Mouse (Mus musculus) testis, adult 2 months (tissue): ENCODE measurements around the gene Asb15. TPM values are rescaled to one million over a fixed set of nuclear protein-coding genes. Genes with fewer than 3 reads are reported as not detected.

Experiments
- H3K27ac ChIP-seq: fragments of 200-500 bp; 2 replicates; pipeline ENCODE4 v1.5.1; 2012; ENCODE audit warnings: low read depth, low read length; ENCODE audit not compliant: control insufficient read depth, insufficient read depth
- H3K27me3 ChIP-seq: fragments of 200-500 bp; 2 replicates; pipeline ENCODE4 v1.6.1; 2012; ENCODE audit warnings: mild to moderate bottlenecking, low read length, moderate library complexity; ENCODE audit not compliant: control insufficient read depth, insufficient read depth
- H3K36me3 ChIP-seq: fragments of 200-500 bp; 2 replicates; pipeline ENCODE4 v1.6.1; 2012; ENCODE audit warnings: mild to moderate bottlenecking, low read length; ENCODE audit not compliant: control insufficient read depth, insufficient read depth
- H3K4me1 ChIP-seq: fragments of 200-500 bp; 2 replicates; pipeline ENCODE4 v1.6.1; 2012; ENCODE audit warnings: low read length; ENCODE audit not compliant: control insufficient read depth, insufficient read depth
- H3K4me3 ChIP-seq: fragments of 200-500 bp; 2 replicates; pipeline ENCODE4 v1.5.1; 2012; ENCODE audit warnings: low read depth, mild to moderate bottlenecking, low read length, moderate library complexity, mixed read lengths; ENCODE audit not compliant: control insufficient read depth
- CTCF ChIP-seq: fragments of 200-500 bp; IDR thresholded peaks from 2 replicates; pipeline ENCODE4 v1.5.1; 2012; ENCODE audit warnings: low read depth, mild to moderate bottlenecking, inconsistent platforms, low read length, moderate library complexity; ENCODE audit not compliant: control insufficient read depth, insufficient read depth, insufficient replicate concordance
- POLR2A ChIP-seq: fragments of 200-500 bp; IDR thresholded peaks from 2 replicates; pipeline ENCODE4 v1.6.1; 2012; ENCODE audit warnings: low read depth, mild to moderate bottlenecking, inconsistent platforms, low read length, moderate library complexity; ENCODE audit not compliant: control insufficient read depth
- polyA plus RNA-seq: library from polyadenylated mRNA; depleted of rRNA; stranded (reverse); fragments of >200 nt; gene quantifications from 2 replicates; pipeline ENCODE4 v1.2.3, GENCODE M21; 2012; rRNA removed

Gene Asb15
- polyA plus RNA-seq, 1 experiment = 24.3 TPM

DNA sequence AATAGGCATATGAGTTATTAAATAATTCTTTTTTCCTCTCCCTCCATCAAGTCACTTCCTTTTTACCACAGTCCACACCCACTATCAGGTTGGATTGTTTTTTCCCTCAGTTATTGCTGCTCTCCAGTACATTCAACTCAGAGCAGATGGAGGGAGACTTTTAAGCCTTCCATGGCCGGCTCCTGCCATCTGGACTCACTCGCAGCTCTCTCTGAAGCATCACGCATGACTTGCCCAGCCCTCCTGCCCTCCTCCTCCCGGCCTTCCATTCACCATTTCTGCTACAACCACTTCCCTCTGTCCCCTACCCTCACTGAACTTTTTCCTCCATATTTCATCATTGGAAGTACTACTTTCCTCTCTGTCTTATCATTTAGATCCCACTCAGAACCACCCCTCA lies 88.8 kb downstream of the Asb15 start:
- peaks cover 1% of the 10 kb centered on the region; the same call in 1 of the 2 replicates for H3K36me3 ChIP-seq
- no peak overlapping the region for H3K4me3 ChIP-seq

DNA sequence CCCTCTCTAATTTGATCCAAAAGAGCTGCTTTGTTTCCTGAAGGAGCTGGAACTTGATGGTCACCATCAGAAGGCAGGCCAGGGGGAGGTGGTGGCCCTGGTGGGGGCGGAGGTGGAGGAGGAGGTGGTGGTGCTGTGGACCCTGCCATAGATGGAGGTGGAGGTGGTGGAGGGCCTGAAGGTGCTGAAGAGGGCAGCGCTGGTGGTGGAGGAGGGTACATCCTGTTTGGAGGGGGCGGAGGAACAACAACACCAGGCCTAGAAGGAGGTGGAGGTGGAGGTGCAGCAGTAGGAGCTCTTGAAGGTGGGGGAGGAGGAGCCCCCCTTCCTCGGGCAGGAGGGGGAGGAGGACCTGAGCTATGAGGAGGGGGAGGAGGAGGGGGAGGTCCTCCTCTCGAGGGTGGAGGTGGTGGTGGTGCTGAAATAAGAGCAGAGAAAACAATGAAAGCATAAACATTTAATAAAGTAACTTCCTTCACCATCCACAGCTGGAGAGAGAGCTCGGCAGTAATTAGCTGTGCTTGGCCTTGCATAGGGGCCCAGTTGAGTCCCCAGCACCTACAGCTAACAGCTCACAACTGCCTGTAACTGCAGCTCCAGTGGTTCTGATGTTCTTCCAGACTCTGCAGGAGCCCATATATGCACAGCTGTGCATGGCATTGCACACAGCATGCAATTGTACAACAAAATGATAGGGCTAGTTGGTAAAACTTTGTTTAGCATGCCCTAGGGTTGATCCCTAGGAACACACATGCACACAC lies 91.5 kb downstream of the Asb15 start:
- H3K27me3 ChIP-seq = no peaks in the 10 kb centered on the region
- H3K4me3 ChIP-seq = no peak overlapping the region
- H3K36me3 ChIP-seq = peaks cover 1% of the 10 kb centered on the region; the same call in 1 of the 2 replicates
- no peaks in the 10 kb centered on the region for H3K4me1 ChIP-seq
- TF ChIP-seq POLR2A (no peak), CTCF (no peak)
- no peak overlapping the region for H3K27ac ChIP-seq

More for the DNA sequence above, 88.8 kb downstream of the Asb15 start:
- no peaks in the 10 kb centered on the region for H3K27me3 ChIP-seq
- no peak overlapping the region for H3K27ac ChIP-seq
- TF ChIP-seq POLR2A (no peak), CTCF (no peak)
- H3K4me1 ChIP-seq = no peaks in the 10 kb centered on the region

- H3K4me3 ChIP-seq = no peak overlapping the region
- H3K36me3 ChIP-seq = peaks cover 1% of the 10 kb centered on the region; the same call in 1 of the 2 replicates
- TF ChIP-seq CTCF = no peak
- TF ChIP-seq POLR2A = no peak
These were observed 93.0 kb downstream of the Asb15 start for GRCm38 (mm10) chr6:24620936-24621335.

DNA sequence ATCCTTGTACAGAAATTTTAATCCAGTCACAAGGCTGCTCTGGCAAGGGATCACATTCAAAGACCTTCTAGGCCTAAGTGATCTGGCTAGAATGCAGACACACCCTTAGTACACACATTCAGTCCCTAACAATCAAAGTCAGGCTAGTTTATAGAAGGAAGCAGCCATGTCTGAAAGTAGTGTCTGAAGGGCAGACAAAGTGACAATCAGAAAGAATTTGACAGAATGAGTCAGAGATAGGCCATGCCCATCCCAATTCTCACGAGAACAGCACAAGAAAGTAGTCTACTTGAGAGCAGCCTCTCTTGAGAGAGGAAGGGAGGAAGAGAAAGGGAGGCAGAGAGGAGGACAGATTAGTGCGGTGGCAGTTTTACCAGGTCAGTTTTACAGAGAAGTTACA lies 94.2 kb downstream of the Asb15 start:
- peaks cover 1% of the 10 kb centered on the region; the same call in 1 of the 2 replicates for H3K36me3 ChIP-seq
- H3K27ac ChIP-seq = no peak overlapping the region
- no peaks in the 10 kb centered on the region for H3K27me3 ChIP-seq
- no peak overlapping the region for H3K4me3 ChIP-seq
- H3K4me1 ChIP-seq = no peaks in the 10 kb centered on the region
- TF ChIP-seq POLR2A (no peak), CTCF (no peak)

More at GRCm38 (mm10) chr6:24620936-24621335, 93.0 kb downstream of the Asb15 start:
- Histone ChIP-seq H3K27me3 (no peaks in the 10 kb centered on the region), H3K4me1 (no peaks in the 10 kb centered on the region), H3K27ac (no peak overlapping the region)

Other genes with a start within 250 kb of the Asb15 start
- gene Iqub, start 13.1 kb upstream of the Asb15 start, polyA plus RNA-seq = 26.5 and 29.2 TPM in 2 replicates
- 21.9 and 25.4 TPM in 2 replicates for gene Ndufa5, start 131 bp upstream of the Asb15 start, polyA plus RNA-seq
- not detected in 2 replicates for gene Lmod2, start 69.6 kb downstream of the Asb15 start, polyA plus RNA-seq
- gene Wasl, start 136.9 kb downstream of the Asb15 start, polyA plus RNA-seq = 8.1 and 9.3 TPM in 2 replicates
- gene Hyal6, start 205.1 kb downstream of the Asb15 start, polyA plus RNA-seq = 11.6 and 16.0 TPM in 2 replicates
- gene Hyal4, start 220.2 kb downstream of the Asb15 start, polyA plus RNA-seq = 0.18 and 0.19 TPM in 2 replicates